Mouse (Mus musculus) B cell, adult 2 months (primary cell): ENCODE data around the gene Coro1b.

Source experiments
- DNase-seq, 2 experiments: peaks; one replicate each; pipeline ENCODE4 v3.0.0; 2022

Gene Coro1b

GRCm38 (mm10) chr19:4121097-4121805 is 27.2 kb upstream of the Coro1b start:
- peak; percentile 95 to 98 for DNase-seq

GRCm38 (mm10) chr19:4121896-4122295 is 26.5 kb upstream of the Coro1b start:
- peak; percentile 55 to 56 for DNase-seq

- DNase-seq, result peak; percentile 42 to 44
Observed at GRCm38 (mm10) chr19:4122411-4123370, 25.7 kb upstream of the Coro1b start.

GRCm38 (mm10) chr19:4124432-4124831 is 24.0 kb upstream of the Coro1b start:
- DNase-seq, result no peak

GRCm38 (mm10) chr19:4125268-4125667 is 23.2 kb upstream of the Coro1b start:
- DNase-seq, result peak in 1 of 2 experiments; percentile 28

- DNase-seq, result peak; percentile 99
Observed at GRCm38 (mm10) chr19:4125741-4126696, 22.4 kb upstream of the Coro1b start, which contains the start of gene Aip. TSS of gene Aip (minus strand) at chr19:4125858.

- no peak for DNase-seq
Observed at GRCm38 (mm10) chr19:4126759-4127495, 21.5 kb upstream of the Coro1b start.

GRCm38 (mm10) chr19:4129462-4129861 is 19.0 kb upstream of the Coro1b start:
- no peak for DNase-seq

GRCm38 (mm10) chr19:4130106-4130505 is 18.3 kb upstream of the Coro1b start:
- DNase-seq, result no peak

GRCm38 (mm10) chr19:4131075-4131474 is 17.3 kb upstream of the Coro1b start:
- no peak for DNase-seq

GRCm38 (mm10) chr19:4131768-4132167 is 16.7 kb upstream of the Coro1b start:
- no peak for DNase-seq

GRCm38 (mm10) chr19:4134354-4134753 is 14.1 kb upstream of the Coro1b start:
- no peak for DNase-seq

GRCm38 (mm10) chr19:4135229-4135962 is 13.0 kb upstream of the Coro1b start:
- DNase-seq, result peak in 1 of 2 experiments; percentile 26

- peak; percentile 56 to 58 for DNase-seq
Observed at GRCm38 (mm10) chr19:4135963-4136345, 12.5 kb upstream of the Coro1b start.

GRCm38 (mm10) chr19:4136463-4136862 is 12.0 kb upstream of the Coro1b start:
- no peak for DNase-seq

GRCm38 (mm10) chr19:4137913-4138312 is 10.5 kb upstream of the Coro1b start:
- peak; percentile 47 to 53 for DNase-seq

- DNase-seq, result no peak
Observed at GRCm38 (mm10) chr19:4139446-4139845, 9.0 kb upstream of the Coro1b start, which contains the start of gene Gpr152. TSS of gene Gpr152 (plus strand) at chr19:4139787.

- DNase-seq, result no peak
Observed at GRCm38 (mm10) chr19:4140147-4140546, 8.3 kb upstream of the Coro1b start.

- DNase-seq, result no peak
Observed at GRCm38 (mm10) chr19:4142416-4143173, 5.8 kb upstream of the Coro1b start.

GRCm38 (mm10) chr19:4143759-4144268 is 4.6 kb upstream of the Coro1b start, which contains the start of gene Cabp4:
TSS of gene Cabp4 (minus strand) at chr19:4144033.
- peak; percentile 35 to 37 for DNase-seq
